Mouse (Mus musculus) brain, adult 2 months (tissue): ENCODE results near the gene Ppp2r3a.

Experiments used
- DNase-seq: peaks from one replicate; pipeline ENCODE4 v3.0.0; 2011; ENCODE audit warnings: low read depth, low spot score

Ppp2r3a gene

GRCm38 (mm10) chr9:101252541-101252940, 946 bp upstream of the Ppp2r3a start:
- no peak for DNase-seq

GRCm38 (mm10) chr9:101250981-101251643, 483 bp downstream of the Ppp2r3a start:
- peak; percentile 40 for DNase-seq

- DNase-seq = peak; percentile 31
Measured at GRCm38 (mm10) chr9:101250486-101250885, 1.1 kb downstream of the Ppp2r3a start.

GRCm38 (mm10) chr9:101249626-101250025, 2.0 kb downstream of the Ppp2r3a start:
- DNase-seq = no peak

GRCm38 (mm10) chr9:101247541-101247940, 4.1 kb downstream of the Ppp2r3a start:
- DNase-seq = peak; percentile 64

- DNase-seq = no peak
Measured at GRCm38 (mm10) chr9:101245493-101245892, 6.1 kb downstream of the Ppp2r3a start.

- DNase-seq = peak; percentile 39
Measured at GRCm38 (mm10) chr9:101243711-101244110, 7.9 kb downstream of the Ppp2r3a start.

GRCm38 (mm10) chr9:101240161-101240560, 11.4 kb downstream of the Ppp2r3a start:
- no peak for DNase-seq

GRCm38 (mm10) chr9:101235786-101236185, 15.8 kb downstream of the Ppp2r3a start:
- DNase-seq = no peak

- no peak for DNase-seq
Measured at GRCm38 (mm10) chr9:101232034-101232433, 19.6 kb downstream of the Ppp2r3a start.

- DNase-seq = no peak
Measured at GRCm38 (mm10) chr9:101230028-101230427, 21.6 kb downstream of the Ppp2r3a start.

GRCm38 (mm10) chr9:101228892-101229291, 22.7 kb downstream of the Ppp2r3a start:
- peak; percentile 43 for DNase-seq

- DNase-seq = no peak
Measured at GRCm38 (mm10) chr9:101207984-101208383, 43.6 kb downstream of the Ppp2r3a start.

- DNase-seq = no peak
Measured at GRCm38 (mm10) chr9:101206516-101206915, 45.1 kb downstream of the Ppp2r3a start.

GRCm38 (mm10) chr9:101205216-101205615, 46.4 kb downstream of the Ppp2r3a start:
- DNase-seq = no peak

- DNase-seq = no peak
Measured at GRCm38 (mm10) chr9:101204059-101204458, 47.5 kb downstream of the Ppp2r3a start.

GRCm38 (mm10) chr9:101200627-101201026, 51.0 kb downstream of the Ppp2r3a start:
- peak; percentile 25 for DNase-seq

GRCm38 (mm10) chr9:101198804-101199203, 52.8 kb downstream of the Ppp2r3a start:
- peak; percentile 35 for DNase-seq

GRCm38 (mm10) chr9:101198261-101198660, 53.3 kb downstream of the Ppp2r3a start:
- no peak for DNase-seq

- peak; percentile 93 for DNase-seq
Measured at GRCm38 (mm10) chr9:101181962-101182701, 69.5 kb downstream of the Ppp2r3a start.

- DNase-seq = peak; percentile 20
Measured at GRCm38 (mm10) chr9:101181291-101181690, 70.3 kb downstream of the Ppp2r3a start.

- DNase-seq = peak; percentile 90
Measured at GRCm38 (mm10) chr9:101180234-101180633, 71.4 kb downstream of the Ppp2r3a start.

GRCm38 (mm10) chr9:101160627-101161026, 91.0 kb downstream of the Ppp2r3a start:
- no peak for DNase-seq
